Mouse (Mus musculus): ENCODE data around the gene Olfr806.

DNA sequence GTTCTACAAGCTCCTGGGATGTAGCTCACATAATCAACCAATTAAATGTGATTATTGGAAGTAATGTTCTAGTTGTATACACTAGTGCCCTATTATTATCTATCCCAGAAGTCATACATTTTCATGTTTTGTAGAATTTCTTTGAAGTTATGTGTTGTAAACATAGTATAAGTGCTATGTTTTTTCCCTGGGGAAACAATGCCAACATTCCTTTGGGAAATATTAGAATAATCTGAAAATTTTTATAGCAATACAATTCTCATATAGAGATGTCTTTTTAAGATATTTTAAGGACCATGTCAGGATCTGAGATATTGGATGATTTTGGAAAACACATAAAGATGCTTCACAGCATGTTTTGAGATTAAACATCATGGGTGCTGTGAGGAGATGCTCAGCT is 32.6 kb upstream of the Olfr806 start, which contains the start of gene Olfr809:
- TF ChIP-seq MAX (IDR thresholded peaks at IDR 0.05; ENCODE audit: low read length), result no peak
- no peak for TF ChIP-seq CTCF (conservative IDR thresholded peaks at IDR 0.05 in 1 of 2, IDR thresholded peaks at IDR 0.05 in 1 of 2; ENCODE audit: low read depth in 2 of 2, low read length in 2 of 2)
- no peak for TF ChIP-seq CHD2 (IDR thresholded peaks at IDR 0.05; ENCODE audit: low read length)
- no peak for TF ChIP-seq POLR2A (IDR thresholded peaks at IDR 0.05; ENCODE audit: low read depth, low read length)
- no peak for TF ChIP-seq MYC (IDR thresholded peaks at IDR 0.05; ENCODE audit: low read depth, low read length)

Measured in CH12.LX (cell line).